Comparison of ENCODE assay signal across 30 mouse cellular contexts in genomic region chr4:64635256-64635962, GRCm38 (mm10).
A peak's percentile ranks its signal among the peaks of the same experiment; 100 is the strongest.
DNase-seq lines count a peak whose midpoint lies in the region; ATAC-seq and TF ChIP-seq lines count a peak whose summit lies in the region.
"Had no signal": no experiment of that assay in that cellular context is flagged by ENCODE, and none has a peak within 500 bp of the region (broad histone marks: within the 10 kb centered on the region; RNA-seq: fewer than 3 reads in every experiment).

No protein-coding gene starts in this region.

- no peak overlapping the region for H3K27ac ChIP-seq in embryonic facial prominence, embryonic 14.5 days (replicated peaks; ENCODE audit: low read depth, low read length)
- no peak overlapping the region for H3K27ac ChIP-seq in embryonic facial prominence, embryonic 10.5 days (replicated peaks)
- peak overlapping the region; percentile 93 for H3K27ac ChIP-seq in embryonic fibroblast, embryonic 13.5 days (ENCODE audit: insufficient read depth, low read length)
- H3K27ac ChIP-seq: embryonic facial prominence, embryonic 13.5 days; forebrain, embryonic 13.5 days; heart, embryonic 10.5 days; heart, embryonic 15.5 days; hindbrain, embryonic 12.5 days; left cerebral cortex, adult 2 months; liver, embryonic 14.5 days; macrophage had no signal

- no peaks in the 10 kb centered on the region for H3K9me3 ChIP-seq in embryonic facial prominence, embryonic 14.5 days (ENCODE audit: control insufficient read depth, low read length)
- no peaks in the 10 kb centered on the region for H3K9me3 ChIP-seq in embryonic facial prominence, embryonic 10.5 days
- H3K9me3 ChIP-seq: embryonic facial prominence, embryonic 13.5 days; forebrain, embryonic 13.5 days; heart, embryonic 10.5 days; heart, embryonic 15.5 days; hindbrain, embryonic 12.5 days had no signal

- DNase-seq in embryonic facial prominence, embryonic 14.5 days (ENCODE audit: low spot score): peak; percentile 18
- DNase-seq in embryonic facial prominence, embryonic 10.5 days (ENCODE audit: low spot score): no peak
- peak; percentile 97 for DNase-seq in Muller cell, postnatal 12 days (ENCODE audit: inconsistent ontology term)
- no peak for DNase-seq in thymus, postnatal 4 days
- no peak for DNase-seq in cerebellum, adult 11-12 months
- DNase-seq: adrenal gland, postnatal 14 days; cerebellum, adult 18-20 months; cerebellum, postnatal 10 days; gastrocnemius, postnatal 14 days; heart, adult 11 months; kidney, adult 9 months; kidney, postnatal 25 days; liver; lung, adult 2 months; lung, postnatal 10 days; midbrain, embryonic 14.5 days; right cerebral cortex, postnatal 4 days; thymus, adult 2 months; thymus, postnatal 36 days had no signal

- no peak for TF ChIP-seq POLR2A in embryonic fibroblast, embryonic 13.5 days (IDR thresholded peaks at IDR 0.05; ENCODE audit: low read depth, low read length)
- no peak for TF ChIP-seq POLR2A in myocyte (IDR thresholded peaks at IDR 0.05; ENCODE audit: insufficient read length, low read depth)

- H3K79me2 ChIP-seq in myocyte (ENCODE audit: control insufficient read depth, insufficient read depth): no peaks in the 10 kb centered on the region

- no peaks in the 10 kb centered on the region for H3K4me1 ChIP-seq in embryonic facial prominence, embryonic 14.5 days (ENCODE audit: control insufficient read depth, insufficient read depth, low read length)
- H3K4me1 ChIP-seq in embryonic facial prominence, embryonic 10.5 days: no peaks in the 10 kb centered on the region
- peaks cover 8% of the 10 kb centered on the region for H3K4me1 ChIP-seq in embryonic fibroblast, embryonic 13.5 days (ENCODE audit: control insufficient read depth, insufficient read depth, low read length)
- H3K4me1 ChIP-seq: embryonic facial prominence, embryonic 13.5 days; forebrain, embryonic 13.5 days; heart, embryonic 10.5 days; heart, embryonic 15.5 days; hindbrain, embryonic 12.5 days had no signal

- no peak overlapping the region for H3K4me3 ChIP-seq in embryonic facial prominence, embryonic 14.5 days (ENCODE audit: low read depth, low read length)
- no peak overlapping the region for H3K4me3 ChIP-seq in embryonic facial prominence, embryonic 10.5 days
- H3K4me3 ChIP-seq in embryonic fibroblast, embryonic 13.5 days (ENCODE audit: insufficient read depth, low read length): no peak overlapping the region
- H3K4me3 ChIP-seq in myocyte: no peak overlapping the region
- H3K4me3 ChIP-seq: embryonic facial prominence, embryonic 13.5 days; forebrain, embryonic 13.5 days; heart, embryonic 10.5 days; heart, embryonic 15.5 days; hindbrain, embryonic 12.5 days; left cerebral cortex, adult 2 months had no signal

- H3K36me3 ChIP-seq in embryonic facial prominence, embryonic 14.5 days (ENCODE audit: control insufficient read depth, insufficient read depth, low read length): no peaks in the 10 kb centered on the region
- H3K36me3 ChIP-seq in embryonic facial prominence, embryonic 10.5 days (replicated peaks): no peaks in the 10 kb centered on the region
- no peaks in the 10 kb centered on the region for H3K36me3 ChIP-seq in myocyte (ENCODE audit: control insufficient read depth, insufficient read depth)
- H3K36me3 ChIP-seq: embryonic facial prominence, embryonic 13.5 days; heart, embryonic 10.5 days; heart, embryonic 15.5 days; hindbrain, embryonic 12.5 days had no signal

- H3ac ChIP-seq in myocyte (ENCODE audit: control insufficient read depth, insufficient read length): no peak overlapping the region

- no peak overlapping the region for H3K4me2 ChIP-seq in embryonic facial prominence, embryonic 14.5 days (ENCODE audit: low read depth, low read length)
- peak overlapping the region; percentile 37 for H3K4me2 ChIP-seq in myocyte (ENCODE audit: low read depth)
- H3K4me2 ChIP-seq: embryonic facial prominence, embryonic 13.5 days; forebrain, embryonic 13.5 days; heart, embryonic 15.5 days; hindbrain, embryonic 12.5 days had no signal

- 73% methylated on average over 2 of the region's 2 CpGs for WGBS in embryonic facial prominence, embryonic 14.5 days
- WGBS in embryonic facial prominence, embryonic 10.5 days: 86% methylated on average over 2 of the region's 2 CpGs

- ATAC-seq in embryonic facial prominence, embryonic 14.5 days (ENCODE audit: low read depth): no peak
- ATAC-seq: forebrain, embryonic 13.5 days; intestine, postnatal 0 days had no signal

- no peaks in the 10 kb centered on the region for H3K27me3 ChIP-seq in embryonic facial prominence, embryonic 14.5 days (replicated peaks; ENCODE audit: control insufficient read depth, insufficient read depth, low read length)
- H3K27me3 ChIP-seq in embryonic facial prominence, embryonic 10.5 days (replicated peaks; ENCODE audit: low read depth, poor library complexity, severe bottlenecking): no peaks in the 10 kb centered on the region
- no peaks in the 10 kb centered on the region for H3K27me3 ChIP-seq in myocyte (ENCODE audit: control insufficient read depth, insufficient read depth, insufficient read length)
- H3K27me3 ChIP-seq: embryonic facial prominence, embryonic 13.5 days; forebrain, embryonic 13.5 days; heart, embryonic 15.5 days; hindbrain, embryonic 12.5 days had no signal

- no peak overlapping the region for H3K9ac ChIP-seq in embryonic facial prominence, embryonic 14.5 days (ENCODE audit: low read depth, low read length)
- H3K9ac ChIP-seq: embryonic facial prominence, embryonic 13.5 days; forebrain, embryonic 13.5 days; heart, embryonic 15.5 days; hindbrain, embryonic 12.5 days; liver, embryonic 14.5 days had no signal

- TF ChIP-seq CTCF in embryonic fibroblast, embryonic 13.5 days (IDR thresholded peaks at IDR 0.05; ENCODE audit: borderline replicate concordance, insufficient read depth, low read length): no peak

TF ChIP-seq in myocyte, 11 proteins besides CTCF, POLR2A, EP300 and RAD21:
- TF ChIP-seq POLR2AphosphoS2 (IDR thresholded peaks at IDR 0.05; ENCODE audit: insufficient read length, low read depth) (no peak), CEBPB (IDR thresholded peaks at IDR 0.05; ENCODE audit: insufficient read depth, poor library complexity, severe bottlenecking) (0 out of 2 replicates have a peak, but pooled peaks have one; percentile 52), E2F4 (IDR thresholded peaks at IDR 0.05; ENCODE audit: insufficient read depth) (no peak), SRF (IDR thresholded peaks at IDR 0.05; ENCODE audit: control insufficient read depth, insufficient read length, low read depth) (no peak), TCF12 (IDR thresholded peaks at IDR 0.05; ENCODE audit: insufficient read depth, poor library complexity, severe bottlenecking) (no peak)

Comparison
In these comparisons a context has a peak if more than half of its experiments do, and no peak if none do; other contexts are left out.
1. DNase-seq: peak in embryonic facial prominence, embryonic 14.5 days (single experiment) and Muller cell, postnatal 12 days (single experiment); none in embryonic facial prominence, embryonic 10.5 days (single experiment), thymus, postnatal 4 days (single experiment) and cerebellum, adult 11-12 months (single experiment).